Mouse (Mus musculus): Measurements from ENCODE around the gene Cdc42bpg. TPM values are rescaled to one million over a fixed set of nuclear protein-coding genes. Genes with fewer than 3 reads are reported as not detected.

The Cdc42bpg gene
- total RNA-seq, 2 experiments from 2014 or later = 8.2 to 10.0 TPM

- no peak for DNase-seq
Measured at GRCm38 (mm10) chr19:6333761-6334595, 27.7 kb downstream of the Cdc42bpg start.

- peak; percentile 93 for DNase-seq
Measured at GRCm38 (mm10) chr19:6334673-6335457, 28.6 kb downstream of the Cdc42bpg start, which contains the start of gene Men1. Men1 (plus strand) TSS chr19:6334979.

DNA sequence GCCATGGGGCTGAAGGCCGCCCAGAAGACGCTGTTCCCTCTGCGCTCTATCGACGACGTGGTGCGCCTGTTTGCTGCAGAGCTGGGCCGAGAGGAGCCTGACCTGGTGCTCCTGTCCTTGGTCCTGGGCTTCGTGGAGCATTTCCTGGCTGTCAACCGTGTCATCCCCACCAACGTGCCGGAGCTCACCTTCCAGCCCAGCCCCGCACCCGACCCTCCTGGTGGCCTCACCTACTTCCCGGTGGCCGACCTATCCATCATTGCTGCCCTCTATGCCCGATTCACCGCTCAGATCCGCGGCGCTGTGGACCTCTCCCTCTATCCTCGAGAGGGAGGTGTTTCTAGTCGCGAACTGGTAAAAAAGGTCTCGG is 29.2 kb downstream of the Cdc42bpg start:
- peak; percentile 39 for DNase-seq

DNA sequence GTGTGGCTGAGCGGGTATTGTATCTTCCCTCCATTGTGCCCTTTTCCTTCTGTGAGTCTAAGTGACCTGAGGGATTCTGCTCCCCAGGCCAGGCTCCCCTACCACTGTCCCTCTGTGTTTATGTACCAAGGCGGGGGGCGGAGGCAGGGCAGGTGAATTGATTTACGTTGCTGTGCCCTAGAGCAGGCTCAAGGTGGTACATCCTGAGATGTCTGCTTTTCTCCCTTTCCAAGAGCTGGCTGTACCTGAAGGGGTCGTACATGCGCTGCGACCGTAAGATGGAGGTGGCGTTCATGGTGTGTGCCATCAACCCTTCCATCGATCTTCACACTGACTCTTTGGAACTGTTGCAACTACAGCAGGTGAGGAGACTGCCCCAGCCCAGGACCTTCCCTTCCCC is 30.7 kb downstream of the Cdc42bpg start:
- no peak for DNase-seq

GRCm38 (mm10) chr19:6338171-6338570 is 31.9 kb downstream of the Cdc42bpg start:
- DNase-seq = no peak

GRCm38 (mm10) chr19:6338716-6339115 is 32.5 kb downstream of the Cdc42bpg start:
- no peak for DNase-seq

- DNase-seq = no peak
Measured at GRCm38 (mm10) chr19:6339191-6339590, 32.9 kb downstream of the Cdc42bpg start.

DNA sequence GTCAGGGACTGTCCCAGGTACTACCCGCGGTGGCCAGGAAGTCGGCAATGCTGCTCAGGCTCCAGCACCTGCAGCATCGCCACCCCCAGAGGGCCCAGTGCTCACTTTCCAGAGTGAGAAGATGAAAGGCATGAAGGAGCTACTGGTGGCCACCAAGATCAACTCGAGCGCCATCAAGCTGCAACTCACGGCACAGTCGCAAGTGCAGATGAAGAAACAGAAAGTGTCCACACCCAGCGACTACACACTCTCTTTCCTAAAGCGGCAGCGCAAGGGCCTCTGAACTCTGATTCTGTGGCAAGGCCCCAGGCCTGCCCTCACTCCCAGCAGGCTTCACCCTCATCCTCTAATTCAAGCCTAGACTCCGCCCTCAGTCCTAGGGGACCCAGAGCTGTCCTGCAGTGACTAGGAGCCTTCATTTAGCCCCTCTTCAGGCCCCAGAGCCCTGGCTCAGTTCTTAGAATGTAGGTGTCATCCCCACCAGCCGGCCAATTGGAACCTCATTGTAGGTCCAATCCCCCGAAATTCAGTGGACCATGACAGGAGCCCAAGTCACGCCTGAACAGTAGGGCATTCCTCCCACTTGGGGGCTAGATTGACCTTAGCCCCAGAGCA is 33.7 kb downstream of the Cdc42bpg start:
- DNase-seq = peak; percentile 55

- DNase-seq = peak; percentile 89
Measured at GRCm38 (mm10) chr19:6340524-6341452, 34.5 kb downstream of the Cdc42bpg start, which contains the start of gene Map4k2. Map4k2 (plus strand) TSS chr19:6341135.

GRCm38 (mm10) chr19:6341453-6342077 is 35.3 kb downstream of the Cdc42bpg start:
- DNase-seq = no peak

DNA sequence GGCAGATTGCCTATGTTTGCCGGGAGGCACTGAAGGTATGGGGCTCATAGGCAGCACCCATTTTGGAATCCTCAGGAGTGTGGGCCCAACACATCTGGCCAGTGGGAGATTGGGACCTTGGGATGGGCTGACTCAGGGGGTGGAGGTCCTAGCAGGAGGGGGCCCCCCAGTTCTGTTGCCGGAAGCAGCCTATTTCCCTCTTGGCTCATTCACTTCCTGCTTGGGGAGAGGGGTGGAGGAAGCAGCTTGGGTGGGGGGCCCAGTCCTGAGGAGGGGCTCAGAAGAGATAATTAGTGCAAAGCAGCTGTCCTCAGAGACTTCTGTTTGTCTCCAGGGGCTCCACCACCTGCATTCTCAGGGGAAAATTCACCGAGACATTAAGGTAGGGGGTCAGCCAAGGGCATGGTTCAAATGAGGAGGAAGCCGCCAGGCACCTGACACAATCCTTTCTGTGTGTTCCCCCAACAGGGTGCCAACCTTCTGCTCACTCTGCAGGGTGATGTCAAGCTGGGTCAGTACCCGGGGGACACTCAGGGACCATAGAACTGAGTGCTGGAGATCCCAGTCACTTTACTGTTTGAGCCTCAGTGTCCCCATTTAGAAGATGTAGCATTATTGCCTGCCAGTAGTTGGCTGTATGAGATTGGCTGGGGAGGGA is 36.1 kb downstream of the Cdc42bpg start:
- DNase-seq = no peak

- no peak for DNase-seq
Measured at GRCm38 (mm10) chr19:6343066-6343925, 37.0 kb downstream of the Cdc42bpg start.

DNA sequence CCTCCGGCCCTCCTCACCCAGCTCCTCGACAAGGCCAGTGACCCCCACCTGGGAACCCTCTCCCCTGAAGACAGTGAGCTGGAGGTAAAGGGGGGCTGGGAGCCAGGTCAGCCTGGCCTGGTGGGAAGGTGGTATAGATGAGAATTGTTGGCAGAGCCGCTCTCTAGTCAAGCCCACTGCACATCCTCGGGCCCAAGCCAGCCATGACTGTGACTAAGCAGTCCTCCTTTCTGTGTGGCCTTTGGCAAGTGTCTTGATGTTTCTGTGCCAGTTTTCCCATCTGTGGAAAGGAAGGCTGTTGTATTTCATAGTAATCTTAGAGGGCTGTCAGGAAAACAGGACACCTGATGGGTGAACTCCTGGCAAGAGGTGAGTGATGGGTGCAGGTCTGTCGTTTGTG is 37.7 kb downstream of the Cdc42bpg start:
- no peak for DNase-seq

- no peak for DNase-seq
Measured at GRCm38 (mm10) chr19:6346023-6346422, 39.8 kb downstream of the Cdc42bpg start.

GRCm38 (mm10) chr19:6346661-6347060 is 40.4 kb downstream of the Cdc42bpg start:
- DNase-seq = no peak

DNA sequence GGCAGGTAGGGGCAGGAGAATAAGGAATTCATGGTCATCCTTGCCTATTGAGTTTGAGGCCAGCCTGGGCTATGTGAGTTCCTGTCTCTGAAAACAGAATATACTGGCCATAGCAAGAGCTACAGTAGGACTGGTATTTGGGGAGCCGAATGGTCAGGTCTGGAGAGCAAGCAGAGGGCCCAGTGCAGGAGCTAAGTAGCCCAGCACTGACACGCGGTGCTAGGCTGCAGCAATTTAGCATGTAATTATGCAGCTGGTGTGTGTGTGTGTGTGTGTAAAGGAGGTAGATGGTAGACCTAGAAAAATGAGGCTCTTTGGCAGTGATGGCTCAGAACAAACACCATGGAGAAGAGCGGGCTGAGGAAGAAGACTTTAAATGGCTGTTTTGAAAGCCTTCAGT is 41.4 kb downstream of the Cdc42bpg start:
- DNase-seq = no peak

GRCm38 (mm10) chr19:6348717-6349116 is 42.5 kb downstream of the Cdc42bpg start:
- DNase-seq = no peak

GRCm38 (mm10) chr19:6349215-6349983 is 43.1 kb downstream of the Cdc42bpg start:
- DNase-seq = peak; percentile 53

Data from heart, postnatal 4 days (tissue).